Mouse (Mus musculus): ENCODE measurements around the gene Gzmf.

DNA sequence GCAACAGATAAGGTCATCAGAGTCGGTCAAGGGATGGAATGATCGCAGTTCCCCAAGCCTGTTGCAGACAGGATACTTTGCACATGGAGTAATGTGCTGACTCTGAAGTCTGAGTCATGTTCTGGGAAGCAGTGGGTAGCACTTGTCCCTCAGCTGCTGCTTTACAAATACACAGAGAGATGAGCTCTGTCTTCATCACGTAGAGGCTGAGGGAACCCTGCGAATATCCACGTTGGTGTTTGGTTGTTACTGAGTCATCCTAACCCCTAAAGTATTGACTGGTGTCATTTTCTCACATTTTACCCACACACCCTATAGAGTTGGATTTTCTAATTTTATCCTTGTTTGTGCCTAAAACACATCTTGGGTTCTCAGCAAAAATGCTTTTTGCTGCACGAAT is 43.2 kb downstream of the Gzmf start:
- TF ChIP-seq EP300 (IDR thresholded peaks at IDR 0.05; ENCODE audit: low read depth) = no peak
- TF ChIP-seq CTCF (IDR thresholded peaks at IDR 0.05; ENCODE audit: low read depth) = no peak
